Mouse (Mus musculus): Measurements from ENCODE around the gene Slc35e2. TPM values are rescaled to one million over a fixed set of nuclear protein-coding genes. Genes with fewer than 3 reads are reported as not detected.
A peak's percentile ranks its signal among the peaks of the same experiment; 100 is the strongest.
"Not testable (repeated sequence)": the region's sequence is repeated elsewhere in the genome, so short reads cannot be mapped to it uniquely, and the experiment has no call there.

Gene Slc35e2
- total RNA-seq, 2 experiments from 2014 or later: 3.8 to 4.4 TPM

DNA sequence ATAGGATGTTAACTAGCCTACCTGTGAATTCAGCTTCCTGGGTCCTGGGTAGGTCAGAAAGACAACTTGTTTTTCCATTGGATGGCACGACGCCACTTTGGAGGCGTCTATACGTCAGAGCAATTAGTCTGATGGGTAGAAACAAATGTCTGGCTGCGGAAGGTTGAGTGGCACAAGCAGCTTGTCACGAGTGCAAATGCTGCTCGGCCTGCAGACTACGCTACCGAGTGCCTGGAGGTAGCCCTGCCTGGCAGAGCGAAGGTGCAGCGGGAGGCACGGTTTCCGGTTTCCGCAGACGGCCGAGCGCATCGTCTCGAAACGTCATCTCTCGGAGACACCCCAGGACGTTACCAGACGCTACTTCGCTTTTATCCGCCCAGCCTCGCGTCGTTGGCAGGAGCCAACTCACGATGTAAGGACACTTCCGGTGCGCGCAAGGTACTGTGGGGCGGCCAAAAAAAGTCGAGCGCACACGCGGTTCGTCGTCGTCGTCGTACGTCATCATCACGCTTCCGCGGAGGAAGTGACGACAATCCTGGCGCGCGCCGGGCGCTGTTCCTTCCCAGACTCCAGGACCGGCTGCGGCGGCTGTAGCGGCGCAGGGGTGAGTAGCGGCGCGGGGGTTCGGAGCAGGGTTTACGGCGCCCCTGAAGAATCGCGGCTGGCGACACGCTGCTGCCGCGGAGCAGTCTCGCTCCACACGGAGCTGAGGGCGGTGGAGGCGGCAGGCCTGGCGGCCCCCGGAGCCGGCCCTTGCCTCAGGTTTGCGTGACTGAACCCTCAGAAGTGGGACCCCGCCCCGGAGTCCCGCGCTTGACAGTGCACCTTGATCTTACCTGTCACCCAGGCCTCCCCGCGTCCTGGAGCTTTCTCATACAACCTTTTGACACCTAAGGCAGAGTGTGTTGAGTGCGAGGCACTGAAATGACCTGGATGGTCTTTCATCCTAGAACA is 23.4 kb downstream of the Slc35e2 start, which contains the start of gene Cdk11b:
Gene Cdk11b (plus strand): TSS at position 517 of the 954 bp plus-strand sequence.
- DNase-seq (ENCODE audit: low spot score): peak; percentile 97

DNA sequence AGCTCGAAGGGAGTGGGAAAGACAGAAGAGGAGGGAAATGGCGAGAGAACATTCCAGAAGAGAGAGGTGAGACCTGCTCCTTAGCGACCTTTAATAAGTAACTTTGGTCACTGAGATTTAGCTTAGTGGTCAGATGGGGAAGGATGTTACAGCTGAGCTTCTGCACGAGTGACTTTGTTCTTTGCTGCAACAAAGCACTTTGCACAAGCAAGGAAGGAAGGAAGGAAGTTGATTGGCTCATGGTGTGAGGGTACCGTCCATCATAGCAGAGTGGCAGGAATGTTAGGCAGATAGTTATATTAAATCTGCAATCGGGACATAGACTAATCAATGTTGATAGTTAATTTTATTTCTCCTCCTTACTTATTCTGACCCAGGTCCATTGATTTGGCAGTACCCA is 29.1 kb downstream of the Slc35e2 start:
- DNase-seq (ENCODE audit: low spot score): no peak

DNA sequence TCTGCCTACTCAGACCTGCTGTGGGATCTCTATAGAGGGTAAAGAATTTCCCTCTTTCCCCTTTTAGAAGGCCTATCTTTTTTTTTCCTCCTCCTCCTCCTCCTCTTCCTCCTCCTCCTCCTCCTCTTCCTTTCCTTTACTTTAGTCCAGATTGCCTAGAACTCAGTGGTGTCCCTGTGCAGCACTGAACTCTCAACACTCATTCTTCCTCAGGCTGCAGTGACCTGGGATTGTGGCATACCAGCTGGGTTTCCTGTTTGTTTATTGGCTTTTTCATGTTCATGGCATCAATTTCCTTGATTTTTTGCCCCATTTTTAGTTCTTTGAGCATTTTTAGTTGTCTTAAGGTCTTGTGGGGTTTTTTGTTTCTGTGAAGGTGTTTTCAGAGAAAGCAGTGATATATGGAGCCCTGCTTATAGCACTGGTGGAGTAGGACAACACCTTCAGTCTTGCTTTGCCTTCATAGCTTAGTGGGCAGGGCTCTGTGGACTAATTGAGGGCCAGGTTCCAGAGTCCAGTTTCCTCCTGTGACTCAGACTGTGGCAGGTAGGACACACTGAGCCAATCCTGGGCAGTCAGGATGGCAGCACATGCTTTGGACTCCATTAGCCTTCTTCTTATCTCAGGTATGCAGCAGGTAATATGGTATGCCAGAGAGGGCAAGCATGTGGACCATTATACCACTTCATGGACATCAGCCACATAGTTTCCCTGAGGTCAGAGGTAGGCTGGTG is 34.7 kb downstream of the Slc35e2 start:
- no peak for DNase-seq (ENCODE audit: low spot score)

DNA sequence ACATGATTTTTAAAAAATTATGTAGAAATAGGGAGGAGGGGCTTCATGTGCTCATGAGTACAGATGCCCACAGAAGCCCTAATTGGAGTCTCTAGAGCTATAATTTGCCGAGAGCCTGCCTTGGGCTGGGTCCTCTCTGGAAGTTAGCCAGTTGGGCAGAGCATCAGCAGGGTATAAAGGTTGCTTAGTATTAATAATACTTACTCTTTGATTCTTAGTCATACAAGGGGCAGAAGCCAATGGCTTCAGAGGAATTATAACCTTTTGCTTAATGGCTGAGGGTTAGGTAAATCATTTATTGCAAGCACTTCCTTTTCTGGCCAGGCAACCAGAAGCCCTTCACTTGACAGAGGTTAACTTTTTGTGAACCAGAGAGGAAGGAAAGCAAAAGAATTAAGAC is 42.3 kb downstream of the Slc35e2 start:
- DNase-seq (ENCODE audit: low spot score): no peak

DNA sequence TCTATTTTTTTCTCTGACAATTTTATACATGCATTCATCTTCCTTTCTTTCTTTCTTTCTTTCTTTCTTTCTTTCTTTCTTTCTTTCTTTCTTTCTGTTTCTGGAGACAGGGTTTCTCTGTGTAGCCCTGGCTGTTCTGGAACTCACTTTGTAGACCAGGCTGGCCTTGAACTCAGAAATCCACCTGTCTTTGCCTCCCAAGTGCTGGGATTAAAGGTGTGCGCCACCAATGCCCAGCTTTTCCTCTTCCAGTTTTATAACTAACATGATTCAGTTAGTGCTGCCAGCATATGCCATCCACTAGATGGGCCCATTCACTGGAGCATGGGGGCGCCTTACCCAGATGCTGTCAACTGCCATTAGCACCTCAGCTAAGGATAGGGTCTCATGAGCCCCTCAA is 44.1 kb downstream of the Slc35e2 start, which contains the start of gene Gm10563:
Gene Gm10563 (minus strand): TSS at position 101 of the 400 bp plus-strand sequence.
- not testable (repeated sequence) for DNase-seq (ENCODE audit: low spot score)

DNA sequence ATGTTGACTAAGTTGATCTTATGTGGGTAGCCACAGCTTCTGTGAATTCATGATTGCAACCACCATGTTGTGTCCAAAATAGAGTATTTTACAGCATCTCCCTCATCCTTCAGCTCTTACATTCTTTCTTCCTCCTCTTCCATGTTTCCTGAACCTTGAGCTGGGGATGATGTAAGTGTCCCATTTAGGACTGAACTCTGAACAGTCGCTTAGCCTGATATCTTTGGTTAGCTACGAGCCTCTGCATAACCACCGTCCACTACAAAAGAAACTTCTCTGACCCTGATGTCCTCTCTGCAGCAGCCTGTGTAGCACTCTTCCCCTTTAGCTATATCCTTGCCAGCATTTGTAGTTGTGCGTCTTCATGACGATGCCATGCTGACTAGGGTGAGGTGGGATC is 44.5 kb downstream of the Slc35e2 start:
- no peak for DNase-seq (ENCODE audit: low spot score)

DNA sequence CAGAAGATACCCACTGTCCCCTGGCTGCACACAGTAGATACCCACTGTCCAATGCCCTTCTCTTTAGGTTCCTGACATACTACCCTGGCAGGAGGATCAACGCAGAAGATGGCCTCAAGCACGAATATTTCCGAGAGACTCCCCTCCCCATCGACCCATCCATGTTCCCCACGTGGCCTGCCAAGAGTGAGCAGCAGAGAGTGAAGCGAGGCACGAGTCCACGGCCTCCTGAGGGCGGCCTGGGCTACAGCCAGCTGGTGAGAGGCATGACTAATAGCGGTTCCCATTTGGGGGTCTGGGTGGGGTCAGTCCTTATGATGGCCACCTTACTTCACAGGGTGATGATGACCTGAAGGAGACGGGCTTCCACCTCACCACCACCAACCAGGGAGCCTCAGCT is 48.1 kb downstream of the Slc35e2 start:
- no peak for DNase-seq (ENCODE audit: low spot score)

DNA sequence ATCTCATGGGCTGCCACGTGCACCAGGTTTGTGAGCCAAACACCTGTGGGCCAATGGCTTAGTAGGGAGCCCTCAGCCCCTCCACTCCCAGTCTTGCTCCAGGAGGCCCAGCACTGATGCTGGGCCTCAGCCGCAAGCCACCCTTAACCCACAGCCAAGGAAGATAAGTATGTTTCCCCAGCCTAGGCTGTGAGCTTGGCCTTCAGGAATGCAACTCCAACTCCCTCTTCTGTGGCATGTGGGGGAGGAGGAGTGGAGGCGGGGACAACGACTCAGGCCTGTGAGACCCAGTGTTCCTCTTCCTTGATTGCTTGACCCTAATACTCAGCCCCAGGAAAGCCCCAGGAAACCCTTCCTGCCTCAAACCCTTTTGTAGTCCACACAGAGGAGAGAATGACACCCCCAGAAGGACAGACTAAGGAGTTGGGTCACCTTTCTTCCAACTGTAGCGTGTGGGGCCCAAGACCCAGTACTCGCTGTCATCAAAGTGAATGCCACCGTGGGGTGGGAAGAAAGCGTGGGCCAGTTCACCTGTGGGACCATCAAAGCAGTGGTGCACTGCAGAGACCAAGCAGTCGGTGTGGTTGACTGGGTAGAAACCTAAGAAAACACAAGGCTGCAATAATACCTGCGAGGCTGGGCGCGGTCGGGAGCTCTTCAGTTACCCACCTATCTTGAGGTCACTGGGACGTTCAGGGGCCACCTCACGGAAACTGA is 50.5 kb downstream of the Slc35e2 start:
- DNase-seq (ENCODE audit: low spot score): no peak

DNA sequence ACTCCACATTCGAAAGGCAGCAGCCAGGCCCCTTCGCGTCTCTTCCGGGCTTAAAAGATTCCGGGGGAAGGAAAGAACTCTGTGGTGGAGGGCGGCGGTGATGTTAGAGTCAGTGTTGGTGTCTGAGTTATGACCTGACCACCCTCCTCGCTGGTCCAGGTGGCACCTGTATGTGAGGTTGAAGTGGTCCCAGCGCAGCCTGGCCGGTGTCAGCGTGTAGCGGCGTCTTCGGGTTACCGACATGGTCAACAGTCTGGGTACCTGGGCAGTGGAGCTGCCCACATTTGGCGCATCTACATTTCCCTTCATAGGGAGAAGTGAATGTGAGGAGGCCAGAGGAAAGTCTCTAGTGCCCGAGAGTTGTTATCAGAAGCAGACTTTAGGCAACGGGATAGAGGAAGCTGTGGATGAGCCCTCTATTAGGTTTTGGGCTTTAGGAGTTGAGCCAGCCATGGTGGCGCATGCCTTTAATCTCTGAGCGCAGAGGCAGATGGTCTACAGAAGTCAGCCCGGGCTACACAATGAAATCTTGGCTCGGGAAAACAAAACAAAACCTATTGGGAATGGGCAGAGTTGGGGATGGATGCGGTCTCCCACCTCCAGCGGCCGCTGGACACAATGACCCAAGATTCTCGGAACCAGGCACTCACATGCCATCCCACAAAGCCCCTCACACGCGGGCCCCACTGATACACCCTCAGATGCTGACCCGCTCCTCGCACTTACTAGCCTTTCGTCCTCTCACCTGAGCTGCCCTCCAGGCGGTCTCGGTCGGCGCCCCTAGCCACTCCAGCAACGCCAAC is 51.3 kb downstream of the Slc35e2 start:
- no peak for DNase-seq (ENCODE audit: low spot score)

DNA sequence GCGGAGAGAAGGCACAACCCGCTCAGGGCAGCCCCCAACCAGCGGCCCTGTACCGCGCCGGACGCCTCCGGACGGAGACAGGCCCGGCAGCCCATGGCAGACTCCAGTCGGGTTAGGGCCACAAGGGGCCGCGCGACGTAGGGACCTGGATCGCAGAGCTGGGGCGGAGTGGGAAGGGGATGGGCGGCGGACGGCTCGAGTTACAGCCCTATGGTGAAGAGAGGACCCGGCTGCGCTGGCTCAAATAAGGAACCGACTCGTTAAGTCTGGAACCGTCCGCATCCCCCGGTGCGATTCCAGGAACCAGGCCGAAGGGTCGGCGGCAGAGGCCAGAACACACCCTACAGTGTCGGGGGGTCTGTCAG is 51.9 kb downstream of the Slc35e2 start, which contains the start of gene Mmp23:
Gene Mmp23 (minus strand): TSS at position 299 of the 365 bp plus-strand sequence.
- peak; percentile 36 for DNase-seq (ENCODE audit: low spot score)

DNA sequence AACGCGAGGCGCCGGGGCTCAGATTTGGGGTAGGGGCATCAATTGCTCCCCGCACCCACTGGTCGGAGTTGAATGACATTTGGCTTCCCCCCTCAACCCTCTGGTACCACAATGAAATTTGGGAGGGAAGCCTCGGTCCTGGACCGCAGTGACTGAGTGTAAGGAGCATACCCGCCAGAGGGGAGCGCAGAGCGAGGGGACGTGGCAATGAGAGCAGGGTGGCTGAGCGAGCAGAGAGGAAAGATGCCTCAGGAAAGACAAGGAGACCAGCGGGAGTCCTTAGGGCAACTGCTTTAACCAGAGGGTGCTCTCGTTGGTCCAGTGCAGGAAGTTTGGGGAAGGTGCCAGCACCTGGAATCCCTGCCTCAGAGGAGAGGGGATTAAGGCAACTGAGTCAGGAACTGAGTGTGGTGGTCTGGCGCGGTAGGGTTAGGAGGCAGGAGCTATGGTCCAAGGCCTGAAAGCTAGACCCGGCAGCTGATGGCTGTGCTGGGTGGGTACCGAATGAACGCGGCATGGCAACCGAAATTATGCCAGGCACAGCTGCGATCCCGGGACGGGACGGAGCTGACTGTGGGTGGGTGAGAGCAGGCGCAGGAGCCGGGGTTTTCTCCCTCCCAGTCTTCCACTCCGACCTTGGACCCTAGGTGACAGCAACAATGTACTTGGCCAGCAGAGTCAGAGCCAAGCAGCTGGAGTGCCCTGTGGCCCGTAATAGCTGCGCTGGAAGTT is 52.4 kb downstream of the Slc35e2 start:
- no peak for DNase-seq (ENCODE audit: low spot score)

DNA sequence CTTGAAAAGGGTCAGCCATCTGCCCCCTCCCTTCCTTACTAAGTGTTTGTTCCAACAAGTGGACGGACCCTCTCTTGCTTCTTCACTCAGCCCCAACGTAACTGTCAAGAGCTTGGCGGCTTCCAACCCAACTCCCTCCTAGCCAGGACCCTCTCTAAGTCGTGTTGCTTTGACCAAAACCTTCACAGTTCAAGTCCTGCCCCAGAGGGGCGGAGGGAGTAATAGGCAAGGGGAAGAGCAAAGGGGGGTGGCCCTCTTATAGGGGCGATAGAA is 52.9 kb downstream of the Slc35e2 start:
- no peak for DNase-seq (ENCODE audit: low spot score)

DNA sequence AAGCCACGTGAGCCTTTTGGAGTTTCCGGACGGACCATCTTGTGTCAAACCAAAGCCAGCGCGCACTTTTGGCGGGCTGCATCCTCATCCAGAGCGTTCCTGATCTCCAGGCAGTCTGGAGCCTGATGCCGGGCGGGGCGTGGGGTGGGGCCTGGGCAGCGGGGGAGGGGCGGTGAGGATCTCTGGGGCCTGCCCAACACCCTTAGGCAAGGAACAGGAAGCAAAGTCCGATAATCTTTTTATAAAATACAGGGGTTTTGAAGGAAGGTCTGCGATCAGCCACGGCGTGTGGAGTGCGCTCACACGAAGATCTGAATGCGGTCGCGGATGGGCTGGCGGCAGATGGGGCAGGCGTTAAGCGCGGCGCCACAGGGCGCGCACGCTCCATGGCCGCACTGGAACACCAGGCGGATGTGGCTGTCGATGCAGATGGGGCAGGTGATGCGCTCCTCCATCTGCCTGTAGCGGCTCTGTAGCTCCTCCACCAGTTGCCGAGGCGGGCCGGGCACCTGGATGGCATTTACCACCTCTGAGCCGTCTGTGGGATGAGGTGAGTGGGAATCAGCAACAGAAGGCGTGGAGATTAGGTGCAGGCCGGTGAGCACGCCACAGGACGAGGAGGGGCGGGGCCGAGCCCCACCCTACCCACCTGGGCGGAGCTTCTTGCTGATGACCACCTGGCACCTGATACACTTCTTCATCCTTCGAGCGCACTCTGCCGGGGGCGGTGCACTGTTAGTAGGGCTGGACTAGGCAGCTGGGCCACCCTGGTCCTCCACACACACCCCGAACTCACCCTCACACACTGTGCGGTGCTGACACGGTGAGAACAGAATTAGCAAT is 53.5 kb downstream of the Slc35e2 start:
- no peak for DNase-seq (ENCODE audit: low spot score)

DNA sequence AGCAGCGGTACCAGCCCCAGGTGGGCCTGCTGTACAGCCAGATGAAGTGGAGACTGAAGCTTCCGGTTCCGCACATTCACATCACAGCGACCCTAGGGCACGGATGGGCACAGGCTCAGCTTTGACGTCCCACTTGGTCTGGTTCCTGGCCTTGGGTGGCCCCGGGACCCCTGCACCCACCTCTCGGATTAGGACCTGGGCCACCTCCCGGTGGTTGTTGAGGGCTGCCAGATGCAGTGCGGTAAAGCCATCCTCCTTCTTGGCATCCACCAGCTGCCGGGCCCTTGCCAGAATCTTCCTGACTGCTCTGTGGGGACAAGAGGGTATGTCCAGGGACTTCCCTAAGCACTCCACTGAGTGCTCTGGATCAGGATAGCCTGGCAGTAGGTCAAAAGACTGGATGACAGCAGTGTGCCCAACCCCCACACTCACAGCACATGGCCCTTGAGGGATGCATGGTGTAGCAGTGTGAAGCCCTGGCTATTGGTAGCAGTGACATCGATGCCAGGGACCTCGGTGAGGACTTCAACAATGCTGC is 55.1 kb downstream of the Slc35e2 start:
- DNase-seq (ENCODE audit: low spot score): no peak

DNA sequence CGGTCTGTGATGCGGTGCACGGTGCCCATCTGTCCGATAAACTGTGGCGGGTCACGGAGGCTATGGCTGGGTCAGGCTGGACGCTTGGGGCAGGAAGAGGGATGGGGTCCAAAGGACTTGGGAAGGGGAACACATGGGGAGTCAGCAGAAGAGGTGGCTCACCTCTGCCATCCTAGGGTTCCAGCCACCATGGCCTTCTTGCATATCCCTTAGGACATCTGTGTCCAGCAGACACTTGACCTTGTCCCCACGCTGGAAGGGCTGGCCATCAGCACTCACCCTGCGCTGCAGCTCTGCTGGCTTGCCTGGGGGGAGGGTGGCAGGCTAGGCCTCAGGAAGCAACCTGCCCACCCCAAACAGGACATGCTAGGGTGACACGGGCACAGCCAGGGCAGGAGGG is 57.7 kb downstream of the Slc35e2 start:
- DNase-seq (ENCODE audit: low spot score): no peak

DNA sequence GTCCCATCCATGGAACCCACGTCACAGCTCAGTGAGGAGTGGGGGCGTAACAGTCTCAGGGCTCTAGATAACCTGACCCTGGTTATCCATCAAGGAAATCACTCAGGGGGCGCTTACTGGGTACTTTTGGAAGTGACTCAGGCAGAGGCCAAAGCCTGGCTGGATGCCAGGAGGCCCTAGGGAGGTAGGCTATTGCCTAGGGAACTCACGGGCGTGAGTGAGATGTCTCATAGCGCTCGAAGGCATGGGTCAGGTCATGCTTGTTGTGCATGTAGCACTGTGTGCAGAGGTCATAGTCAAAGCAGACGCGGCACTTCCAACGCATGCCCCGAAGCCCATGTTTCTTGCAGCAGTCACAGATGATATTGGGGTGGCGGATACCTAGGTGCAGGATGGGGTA is 59.4 kb downstream of the Slc35e2 start:
- no peak for DNase-seq (ENCODE audit: low spot score)

DNA sequence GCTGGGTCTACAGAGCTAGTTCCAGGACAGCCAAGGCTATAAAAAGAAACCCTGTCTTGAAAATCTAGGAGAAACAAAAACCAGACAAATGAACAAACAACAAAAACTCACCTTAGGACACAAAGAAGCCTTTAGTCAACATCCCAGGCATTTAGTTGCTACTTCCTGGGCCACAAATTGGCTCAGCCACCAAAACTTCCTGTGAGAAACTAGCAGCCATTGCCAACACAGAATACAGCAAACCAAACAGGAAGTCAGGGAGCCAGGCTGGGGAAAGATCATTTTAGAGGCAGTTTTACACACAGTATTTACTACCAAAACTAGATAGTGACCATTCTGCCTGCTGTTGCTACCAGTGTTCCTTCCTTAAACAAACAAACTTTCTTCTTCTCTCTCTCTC is 65.7 kb downstream of the Slc35e2 start:
- no peak for DNase-seq (ENCODE audit: low spot score)

DNA sequence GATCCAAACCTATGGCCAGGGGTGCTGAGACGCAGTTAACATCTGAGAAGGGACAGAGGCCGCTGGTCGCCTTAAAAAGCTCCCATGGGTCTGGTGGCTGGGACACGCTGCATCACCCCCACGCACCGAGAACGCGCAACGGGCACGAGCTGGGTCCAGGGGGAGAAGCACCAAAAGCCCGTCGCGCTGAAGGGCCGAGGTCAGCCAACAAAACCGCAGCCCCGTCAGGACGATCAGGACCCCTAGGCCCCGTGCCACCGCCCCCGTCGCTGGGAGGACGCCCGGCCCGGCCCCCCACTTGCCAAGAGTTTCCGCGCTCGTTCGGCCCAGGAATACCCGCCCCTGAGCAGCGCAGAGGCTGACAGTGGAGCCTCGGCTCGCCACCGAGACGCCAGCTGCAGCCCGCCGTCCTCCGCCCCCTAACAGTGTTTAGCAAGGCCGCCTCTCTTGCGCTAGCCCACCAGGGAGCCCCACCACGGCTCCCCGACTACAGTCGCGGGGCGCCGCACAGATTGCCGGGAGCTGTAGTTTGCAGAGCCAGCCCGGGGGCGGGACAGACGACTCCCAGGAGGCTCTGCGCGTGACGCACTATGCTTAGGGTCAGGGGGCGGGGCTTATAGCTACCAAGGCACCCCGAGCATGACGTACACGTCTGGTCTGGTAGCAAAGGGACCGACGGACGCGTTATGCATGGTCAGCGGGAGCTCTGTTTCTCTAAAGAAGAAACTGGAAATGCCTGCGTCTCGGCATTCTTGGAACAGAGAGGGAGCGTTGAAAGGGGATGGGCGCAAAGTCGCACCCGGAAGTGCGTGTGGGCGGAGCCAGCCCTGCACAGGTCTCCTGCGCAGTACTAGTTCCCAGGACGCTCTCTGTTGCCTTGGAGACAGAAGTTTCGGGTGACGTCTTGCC is 67.7 kb downstream of the Slc35e2 start, which contains the start of gene Mib2:
Gene Mib2 (minus strand): TSS at position 510 of the 909 bp plus-strand sequence.
- peak; percentile 97 for DNase-seq (ENCODE audit: low spot score)
